Mouse (Mus musculus): ENCODE data around the gene Ifnl2.
A peak's percentile ranks its signal among the peaks of the same experiment; 100 is the strongest.

The Ifnl2 gene

DNA sequence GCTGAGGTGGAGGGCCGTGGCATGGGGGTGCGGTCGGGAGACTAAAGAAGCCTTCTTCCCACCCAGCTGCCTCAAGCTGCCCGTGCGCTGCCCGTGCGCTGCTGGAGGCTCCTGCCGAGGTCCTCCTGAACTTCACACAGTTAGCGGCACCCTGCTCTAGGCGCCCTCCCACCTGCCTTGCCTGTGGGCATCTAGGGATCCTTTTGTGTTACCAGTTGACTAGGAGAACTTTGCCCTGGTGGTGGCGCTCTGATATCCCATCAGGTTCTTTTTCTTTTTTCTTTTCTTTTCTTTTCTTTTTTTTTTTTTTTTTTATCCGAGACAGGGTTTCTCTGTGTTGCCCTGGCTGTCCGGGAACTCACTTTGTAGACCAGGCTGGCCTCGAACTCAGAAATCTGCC, 19.4 kb downstream of the Ifnl2 start:
- DNase-seq (ENCODE audit: low spot score), result no peak

DNA sequence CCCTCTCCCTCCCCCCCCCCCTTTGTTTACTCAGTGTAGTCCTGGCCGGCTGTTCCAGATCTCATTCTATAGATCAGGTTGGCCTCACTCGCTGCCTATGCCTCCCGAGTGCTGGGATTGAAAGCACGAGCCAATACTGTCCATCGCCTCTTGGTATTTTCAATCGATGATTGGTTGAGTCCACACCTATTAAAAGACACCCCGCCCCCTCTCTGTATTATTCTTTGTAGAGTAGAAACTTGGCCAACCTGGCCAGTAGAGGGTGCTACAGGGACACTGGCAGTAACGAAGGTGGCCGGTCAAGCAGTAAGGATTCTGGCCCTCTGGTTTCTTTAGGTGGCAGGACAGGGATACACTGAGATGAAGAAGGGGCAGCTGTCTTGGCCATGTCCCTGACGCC, 19.8 kb downstream of the Ifnl2 start:
- peak; percentile 82 for DNase-seq (ENCODE audit: low spot score)

DNA sequence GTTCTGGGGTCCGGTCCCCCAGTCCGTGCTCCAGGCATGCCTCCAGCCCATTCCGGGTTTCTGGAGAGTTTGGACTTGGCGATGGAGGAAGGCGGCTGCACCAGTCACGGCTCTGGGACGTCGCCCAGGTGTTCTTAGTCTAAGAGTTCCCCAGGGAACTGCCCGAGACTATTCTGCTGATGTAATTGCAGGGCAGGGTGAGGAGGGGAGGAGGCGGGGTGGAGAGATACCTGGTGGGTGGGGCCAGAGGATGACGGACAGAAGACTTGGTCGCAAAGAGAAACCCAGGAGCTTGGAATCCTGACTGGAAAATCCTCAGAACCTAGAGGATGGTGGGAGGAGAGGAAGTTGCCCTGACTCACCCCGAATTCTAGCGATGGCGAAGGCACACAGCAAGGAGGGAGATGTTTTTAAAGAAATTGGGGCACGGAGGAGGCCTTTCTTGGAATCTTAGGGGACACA, 22.2 kb downstream of the Ifnl2 start:
- DNase-seq (ENCODE audit: low spot score), result peak; percentile 45

DNA sequence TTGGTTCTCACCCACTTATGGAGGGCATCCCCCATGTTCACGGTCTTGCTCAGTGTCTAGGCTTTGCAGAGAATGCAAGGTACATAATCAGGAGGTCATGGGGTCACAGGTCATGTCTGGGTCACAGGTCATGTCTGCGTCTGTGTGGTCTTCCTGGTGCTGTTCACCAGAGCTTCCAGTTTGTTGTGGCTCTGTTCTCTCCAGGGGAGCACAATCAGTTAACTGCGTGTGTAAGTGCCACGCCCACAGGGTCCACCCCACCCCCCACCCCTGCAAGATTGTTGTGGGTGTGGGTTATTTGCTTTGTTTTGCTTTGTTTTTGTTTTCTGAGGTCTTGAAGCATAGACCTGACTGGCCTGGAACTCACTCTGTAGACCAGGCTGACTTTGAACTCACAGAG, 26.1 kb downstream of the Ifnl2 start:
- DNase-seq (ENCODE audit: low spot score), result no peak

DNA sequence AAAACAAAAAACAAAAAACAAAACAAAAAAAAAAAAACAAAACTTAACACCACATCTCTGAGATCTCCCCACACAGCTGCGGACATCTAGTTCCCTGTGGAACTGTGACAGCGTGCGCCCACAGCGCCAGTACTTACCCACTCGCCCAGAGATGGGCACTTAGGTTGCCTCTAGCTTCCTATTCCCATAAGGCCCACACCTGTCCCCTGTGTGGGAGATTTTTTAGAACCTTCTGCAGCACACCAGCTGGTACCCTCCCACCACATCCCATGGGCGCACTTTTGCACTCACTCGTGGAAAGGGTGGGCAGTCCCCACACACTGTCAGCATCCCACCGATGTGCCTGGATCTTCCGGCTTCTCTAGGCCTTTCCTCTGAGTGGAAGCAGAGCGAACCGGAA, 27.4 kb downstream of the Ifnl2 start:
- no peak for DNase-seq (ENCODE audit: low spot score)

DNA sequence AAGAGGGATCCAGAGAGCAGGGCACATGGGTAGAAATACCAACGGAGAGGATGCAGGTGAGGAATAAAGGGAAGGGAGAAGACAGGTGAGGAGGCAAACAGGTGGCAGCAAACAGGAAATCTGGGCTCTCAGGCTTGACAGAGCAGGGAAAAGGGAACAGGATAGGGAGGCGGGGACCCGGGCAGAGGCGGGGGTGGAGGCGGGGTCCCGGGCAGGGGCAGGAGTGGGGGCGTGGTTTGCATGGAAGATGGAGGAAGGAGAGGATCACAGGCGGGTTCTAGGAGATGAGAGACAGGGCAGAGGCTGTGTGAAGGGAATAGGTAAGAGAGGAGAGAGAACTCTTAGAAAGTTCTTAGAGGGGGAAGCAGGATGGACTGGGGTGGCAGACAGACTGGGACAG, 31.4 kb downstream of the Ifnl2 start:
- DNase-seq (ENCODE audit: low spot score), result peak; percentile 35

DNA sequence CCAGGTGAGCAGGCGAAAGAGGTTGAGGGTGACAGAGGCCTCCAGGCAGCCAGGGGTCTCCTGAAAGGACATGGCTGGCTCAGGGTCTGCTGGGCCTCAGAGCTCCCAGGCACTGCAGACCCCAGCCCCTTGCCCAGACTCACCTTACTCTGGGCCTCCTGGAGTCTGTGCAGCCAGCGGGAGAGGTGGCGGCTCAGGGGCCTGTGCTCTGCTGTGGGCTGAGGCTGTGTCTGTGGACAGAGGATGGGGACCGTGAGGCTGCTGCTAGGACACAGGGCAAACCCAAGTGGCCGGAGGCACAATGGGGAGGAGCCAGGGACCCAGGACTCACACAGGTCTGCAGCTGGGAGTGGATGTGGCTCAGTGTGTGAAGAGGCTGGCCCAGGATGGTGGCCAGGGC, 32.9 kb downstream of the Ifnl2 start:
- no peak for DNase-seq (ENCODE audit: low spot score)

DNA sequence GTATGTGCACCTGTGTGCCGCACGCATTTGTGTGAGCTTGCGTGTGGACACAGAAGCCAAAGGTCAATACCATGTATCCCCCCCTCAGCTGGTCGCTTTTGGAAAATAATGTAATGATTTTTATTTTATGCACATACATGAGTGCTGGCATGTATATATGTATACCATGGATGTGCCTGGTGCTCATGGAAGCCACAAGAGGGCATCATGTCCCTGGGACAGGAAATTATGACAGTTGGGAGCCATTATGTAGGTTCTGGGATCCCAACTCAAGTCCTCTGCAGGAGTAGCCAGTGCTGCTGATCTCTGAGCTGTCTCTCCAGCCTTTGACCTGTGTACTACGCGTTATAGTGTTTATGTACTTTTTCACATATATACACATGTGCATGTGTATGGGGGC, 34.1 kb downstream of the Ifnl2 start:
- no peak for DNase-seq (ENCODE audit: low spot score)

DNA sequence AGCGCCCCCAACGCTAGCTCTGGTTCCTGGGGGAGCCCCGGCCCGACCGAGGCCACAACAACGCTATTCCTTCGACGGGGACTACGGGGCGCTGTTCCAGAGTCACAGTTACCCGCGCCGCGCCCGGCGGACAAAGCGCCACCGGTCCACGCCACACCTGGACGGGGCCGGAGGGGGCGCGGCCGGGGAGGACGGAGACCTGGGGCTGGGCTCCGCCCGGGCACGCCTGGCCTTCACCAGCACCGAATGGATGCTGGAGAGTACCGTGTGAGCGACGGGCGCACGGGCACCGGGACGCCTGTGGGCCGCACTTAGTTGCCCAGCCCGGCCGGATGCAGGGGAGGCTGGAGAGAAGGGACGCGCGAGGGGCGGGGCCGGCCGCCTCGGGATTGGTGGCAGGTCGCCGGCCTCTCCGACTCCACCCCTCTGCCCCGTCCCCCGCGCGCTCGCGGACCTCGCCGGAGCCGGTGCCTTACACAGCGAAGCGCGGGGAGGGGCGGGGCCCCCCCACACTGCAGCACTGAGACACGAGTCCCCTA, 43.0 kb downstream of the Ifnl2 start:
- DNase-seq (ENCODE audit: low spot score), result peak; percentile 80

DNA sequence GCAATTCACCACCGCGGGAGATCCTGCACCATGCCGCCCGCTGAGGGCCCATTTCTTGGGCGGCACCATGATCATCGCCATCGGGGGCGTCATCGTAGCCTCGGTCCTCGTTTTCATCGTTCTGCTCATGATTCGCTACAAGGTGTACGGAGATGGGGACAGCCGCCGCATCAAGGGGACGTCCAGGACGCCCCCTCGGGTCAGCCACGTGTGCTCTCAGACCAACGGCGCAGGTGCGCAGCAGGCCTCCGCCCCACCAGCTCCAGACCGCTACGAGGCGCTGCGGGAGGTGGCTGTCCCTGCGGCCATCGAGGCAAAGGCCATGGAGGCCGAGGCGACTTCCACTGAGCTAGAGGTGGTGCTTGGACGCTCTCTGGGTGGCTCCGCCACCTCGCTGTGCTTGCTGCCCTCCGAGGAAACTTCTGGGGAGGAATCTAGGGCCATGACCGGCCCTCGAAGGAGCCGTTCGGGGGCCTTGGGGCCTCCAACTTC, 43.5 kb downstream of the Ifnl2 start:
- peak; percentile 47 for DNase-seq (ENCODE audit: low spot score)

DNA sequence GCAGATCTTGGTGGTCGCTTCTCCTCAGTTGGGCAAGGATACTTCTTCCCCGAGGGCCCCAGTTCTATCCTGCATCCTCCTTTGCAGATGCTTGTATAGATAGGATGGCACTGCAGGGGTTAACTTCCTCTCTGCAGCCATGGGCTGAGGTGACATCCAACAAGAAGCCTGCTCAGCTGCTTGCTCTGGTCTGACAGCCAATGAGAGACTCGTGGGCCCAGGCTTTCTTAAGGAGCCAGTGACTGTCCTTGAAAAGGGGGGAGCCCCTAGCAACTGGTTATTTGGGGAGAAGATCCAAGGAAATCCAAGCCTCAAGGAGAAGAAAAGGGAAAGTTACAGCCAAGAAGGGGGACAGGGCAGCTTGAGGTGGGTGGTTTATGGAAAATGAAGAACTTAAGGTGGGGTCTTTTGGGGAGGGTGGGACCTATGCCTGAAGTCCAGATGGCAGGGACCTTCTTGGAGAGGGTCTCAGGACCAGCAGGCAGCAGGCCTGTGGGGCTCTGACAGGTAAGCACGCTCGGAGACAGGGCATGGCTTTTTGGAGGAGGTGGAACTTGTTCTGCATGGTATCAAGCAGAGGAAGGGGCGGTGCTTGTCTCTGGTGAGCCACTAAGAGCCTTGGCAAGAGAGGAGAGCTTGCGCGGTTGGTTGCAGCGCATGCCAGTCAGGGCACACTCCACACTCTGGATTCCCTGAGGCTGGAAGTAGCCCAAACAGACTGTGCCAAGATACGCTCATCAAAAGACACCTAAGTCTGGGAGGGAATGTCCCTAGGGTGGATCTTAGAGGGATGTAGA, 45.6 kb downstream of the Ifnl2 start:
- DNase-seq (ENCODE audit: low spot score), result no peak

DNA sequence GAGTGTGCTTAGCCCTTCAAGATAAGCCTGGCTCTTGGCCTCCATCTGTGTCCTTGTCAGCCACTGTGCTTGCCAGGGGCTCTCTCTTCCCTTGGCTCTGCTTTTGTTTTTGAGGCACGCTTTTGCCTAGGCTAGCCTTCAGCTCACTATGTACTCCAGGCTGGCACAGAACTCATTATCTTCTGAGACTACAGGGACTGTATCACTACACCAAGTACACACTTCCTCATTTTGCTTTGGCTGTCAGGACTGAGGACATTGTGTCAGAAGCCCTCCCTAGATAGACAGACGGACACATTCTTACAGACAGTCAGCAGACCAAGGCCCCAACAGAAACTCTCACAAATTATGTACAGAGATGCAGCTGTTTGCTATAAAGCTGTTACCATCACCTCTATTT, 47.5 kb downstream of the Ifnl2 start:
- DNase-seq (ENCODE audit: low spot score), result no peak

DNA sequence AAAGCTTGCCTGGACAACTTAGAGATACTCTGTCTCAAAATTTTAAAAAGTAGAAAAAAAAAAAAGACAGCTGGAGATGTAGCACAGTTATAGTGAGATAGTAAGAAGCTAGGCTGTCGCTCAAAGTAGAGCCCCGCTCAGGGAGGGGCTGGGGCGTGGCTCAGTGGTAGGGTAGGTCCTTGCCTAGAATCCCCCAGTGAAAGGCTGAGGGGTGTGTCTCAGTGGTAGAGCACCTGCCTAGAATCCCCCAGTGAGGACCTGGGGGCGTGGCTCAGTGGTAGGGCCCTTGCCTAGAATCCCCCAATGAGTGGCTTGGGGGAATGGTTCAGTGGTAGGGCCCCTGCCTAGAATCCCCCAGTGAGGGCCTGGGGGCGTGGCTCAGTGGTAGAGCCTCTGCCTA, 49.9 kb downstream of the Ifnl2 start:
- DNase-seq (ENCODE audit: low spot score), result no peak

Measured in embryo, embryonic 10.5 days (tissue).